Mouse (Mus musculus): ENCODE measurements at regions not wholly inside any gene's neighbourhood (a gene's known extent, or its start where the extent isn't known, plus 50 kb on each side); places are given as distances from the start of the nearest gene placed in this dataset.

DNA sequence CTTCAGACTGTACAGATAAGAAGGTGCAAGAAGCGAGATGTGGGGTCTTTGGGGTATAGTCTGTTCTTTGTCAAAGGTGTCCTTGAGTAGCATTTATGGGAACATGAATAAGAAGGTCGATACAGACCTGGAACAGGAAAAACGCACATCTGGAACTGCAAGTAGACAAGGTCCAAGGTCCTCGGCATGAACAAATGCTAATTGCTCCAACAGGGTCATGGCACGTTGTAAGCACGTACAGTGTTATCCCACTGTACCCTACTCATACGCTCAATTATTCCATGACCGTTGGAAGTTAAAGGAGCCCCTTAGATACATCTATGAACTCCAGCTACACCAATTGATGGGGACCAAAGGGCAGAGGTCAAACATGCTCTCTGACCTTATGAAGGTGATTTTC lies 244.1 kb downstream of the Setd4 start:
- no peak for TF ChIP-seq CTCF (IDR thresholded peaks at IDR 0.05; ENCODE audit: borderline replicate concordance, extremely low read depth, insufficient read depth, insufficient read length)
- no peak for TF ChIP-seq POLR2A (IDR thresholded peaks at IDR 0.05; ENCODE audit: borderline replicate concordance, extremely low read depth, insufficient read depth, insufficient read length, poor library complexity, severe bottlenecking)
- DNase-seq (ENCODE audit: low read depth): no peak

DNA sequence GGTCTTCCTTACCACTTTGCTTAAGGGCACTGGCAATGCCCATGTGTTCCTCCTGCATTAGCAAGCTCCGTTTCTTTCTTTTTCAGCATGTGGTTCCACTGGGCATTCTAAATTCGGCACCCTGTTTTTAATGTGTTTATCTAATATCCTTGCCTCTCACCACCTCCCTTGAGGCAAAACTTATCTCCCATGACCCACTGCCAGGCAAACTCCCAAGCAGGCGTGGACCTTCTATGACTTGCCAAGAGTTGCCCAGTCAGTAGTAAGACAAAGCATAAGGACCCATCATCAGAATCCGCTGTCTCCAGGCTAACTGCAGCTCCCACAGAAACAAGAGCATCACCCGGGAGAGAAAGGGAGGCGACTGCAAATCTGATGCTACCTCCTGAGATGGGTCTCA lies 245.2 kb downstream of the Setd4 start:
- DNase-seq (ENCODE audit: low read depth): no peak
- TF ChIP-seq POLR2A (IDR thresholded peaks at IDR 0.05; ENCODE audit: borderline replicate concordance, extremely low read depth, insufficient read depth, insufficient read length, poor library complexity, severe bottlenecking): no peak
- TF ChIP-seq CTCF (IDR thresholded peaks at IDR 0.05; ENCODE audit: borderline replicate concordance, extremely low read depth, insufficient read depth, insufficient read length): no peak

DNA sequence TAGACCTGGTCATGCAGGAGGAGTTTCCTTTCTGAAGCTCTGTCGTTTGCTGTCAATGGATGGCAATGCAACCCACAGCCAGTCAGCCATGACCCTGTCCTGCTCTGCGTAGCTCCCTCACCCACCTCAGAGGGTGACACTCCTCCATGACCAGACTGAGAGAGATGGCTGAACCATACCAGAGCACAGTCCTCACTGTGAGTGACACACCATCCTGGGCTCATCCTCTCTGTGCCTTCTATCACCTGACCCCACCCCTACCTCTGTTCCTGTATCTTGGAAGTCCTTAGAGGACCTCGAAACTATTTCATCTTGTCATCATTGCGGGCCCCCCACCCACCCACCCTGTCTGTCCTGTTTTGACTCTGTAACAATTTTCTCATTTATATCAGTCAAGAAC lies 245.7 kb downstream of the Setd4 start:
- TF ChIP-seq POLR2A (IDR thresholded peaks at IDR 0.05; ENCODE audit: borderline replicate concordance, extremely low read depth, insufficient read depth, insufficient read length, poor library complexity, severe bottlenecking) (no peak), CTCF (IDR thresholded peaks at IDR 0.05; ENCODE audit: borderline replicate concordance, extremely low read depth, insufficient read depth, insufficient read length) (no peak)
- no peak for DNase-seq (ENCODE audit: low read depth)

DNA sequence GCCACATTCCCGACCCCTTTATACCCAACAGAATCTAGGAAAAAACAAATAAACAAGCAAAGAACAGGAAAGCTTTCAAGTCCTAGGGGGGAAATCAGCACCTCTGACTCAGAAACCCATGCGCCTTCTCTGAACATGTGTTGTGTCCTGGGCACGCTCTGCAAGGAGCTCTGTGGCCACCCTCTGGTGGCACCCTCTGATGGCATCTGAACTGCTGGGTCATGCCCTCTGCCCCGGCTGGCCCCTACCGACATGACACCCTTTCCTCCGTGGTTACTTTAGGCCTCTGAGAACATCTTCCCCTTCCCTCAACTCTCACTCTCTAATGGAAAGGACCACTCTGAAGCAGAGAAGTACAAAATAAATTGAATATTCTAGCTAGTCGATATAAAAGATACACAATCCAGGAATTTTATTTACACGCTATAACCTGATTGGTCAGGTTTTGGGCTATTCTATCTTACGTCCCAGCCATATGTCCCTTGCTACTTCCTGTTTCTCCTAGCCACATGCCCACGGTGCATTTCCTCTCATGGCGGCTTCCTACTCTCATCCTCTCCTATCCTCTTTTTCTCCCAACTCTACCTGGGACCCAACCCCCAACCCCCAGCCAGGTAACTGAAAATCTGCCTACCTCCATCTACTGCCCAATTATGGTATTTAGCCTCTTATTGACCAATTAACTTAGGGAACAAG lies 248.5 kb downstream of the Setd4 start:
- DNase-seq (ENCODE audit: low read depth): no peak
- TF ChIP-seq CTCF (IDR thresholded peaks at IDR 0.05; ENCODE audit: borderline replicate concordance, extremely low read depth, insufficient read depth, insufficient read length): no peak
- TF ChIP-seq POLR2A (IDR thresholded peaks at IDR 0.05; ENCODE audit: borderline replicate concordance, extremely low read depth, insufficient read depth, insufficient read length, poor library complexity, severe bottlenecking): no peak

DNA sequence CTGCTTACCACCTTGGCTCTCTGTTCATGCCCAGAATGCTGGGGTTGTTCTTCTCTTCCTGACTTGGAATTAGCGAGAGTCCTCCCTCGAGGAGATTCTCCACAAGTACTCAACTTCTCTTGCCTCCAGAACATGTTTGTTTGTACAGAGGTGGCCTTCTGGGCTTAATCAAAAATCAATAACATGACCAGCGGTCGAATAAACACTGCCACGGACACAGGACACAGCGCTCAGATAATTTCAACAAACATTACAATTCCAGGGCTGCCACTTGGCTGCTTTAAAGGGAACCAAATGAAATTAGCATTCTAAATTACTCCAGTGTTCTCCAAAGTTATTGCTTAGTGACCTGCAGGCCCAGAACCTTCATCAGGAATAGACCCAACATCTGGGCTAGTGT lies 249.9 kb downstream of the Setd4 start:
- DNase-seq (ENCODE audit: low read depth): no peak
- TF ChIP-seq CTCF (IDR thresholded peaks at IDR 0.05; ENCODE audit: borderline replicate concordance, extremely low read depth, insufficient read depth, insufficient read length) (no peak), POLR2A (IDR thresholded peaks at IDR 0.05; ENCODE audit: borderline replicate concordance, extremely low read depth, insufficient read depth, insufficient read length, poor library complexity, severe bottlenecking) (no peak)

DNA sequence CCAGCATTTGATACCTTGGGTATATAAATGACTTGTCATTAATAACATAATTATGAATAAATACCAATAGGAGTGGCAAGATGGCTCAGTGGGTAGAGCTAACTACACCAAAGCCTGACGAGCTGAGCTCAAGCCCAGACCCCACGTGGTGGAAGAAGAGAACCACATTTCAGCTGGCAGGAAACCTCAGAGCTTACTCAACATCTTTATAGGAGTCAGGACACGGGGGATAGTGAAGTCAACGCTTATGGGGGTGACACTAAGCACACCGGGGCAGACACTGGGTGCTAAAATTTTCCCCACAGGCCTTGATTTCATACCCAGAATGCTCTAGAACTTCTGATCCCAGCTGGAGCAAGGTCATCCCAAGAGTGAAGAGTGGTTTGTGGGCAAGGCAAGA lies 259.3 kb downstream of the Setd4 start:
- no peak for TF ChIP-seq CTCF (IDR thresholded peaks at IDR 0.05; ENCODE audit: borderline replicate concordance, extremely low read depth, insufficient read depth, insufficient read length)
- no peak for DNase-seq (ENCODE audit: low read depth)

DNA sequence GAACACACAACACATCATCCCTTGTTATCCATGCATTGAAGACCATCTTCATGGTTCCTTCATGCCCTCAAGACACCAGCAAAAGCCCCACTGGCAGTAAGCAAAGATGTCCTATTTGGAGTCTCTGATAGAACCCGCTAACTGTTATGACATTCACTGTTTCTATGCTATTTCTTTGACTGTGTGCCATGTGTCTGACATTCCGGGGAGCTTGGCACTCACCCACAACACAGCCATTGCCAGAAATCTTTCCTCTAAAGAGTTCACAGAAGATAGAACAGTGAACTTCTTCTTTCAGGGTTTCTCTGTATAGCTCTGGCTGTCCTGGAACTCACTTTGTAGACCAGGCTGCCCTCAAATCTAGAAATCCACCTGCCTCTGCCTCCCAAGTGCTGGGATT lies 261.2 kb downstream of the Setd4 start:
- DNase-seq (ENCODE audit: low read depth): peak; percentile 47
- no peak for TF ChIP-seq CTCF (IDR thresholded peaks at IDR 0.05; ENCODE audit: borderline replicate concordance, extremely low read depth, insufficient read depth, insufficient read length)
- TF ChIP-seq POLR2A (IDR thresholded peaks at IDR 0.05; ENCODE audit: borderline replicate concordance, extremely low read depth, insufficient read depth, insufficient read length, poor library complexity, severe bottlenecking): no peak

DNA sequence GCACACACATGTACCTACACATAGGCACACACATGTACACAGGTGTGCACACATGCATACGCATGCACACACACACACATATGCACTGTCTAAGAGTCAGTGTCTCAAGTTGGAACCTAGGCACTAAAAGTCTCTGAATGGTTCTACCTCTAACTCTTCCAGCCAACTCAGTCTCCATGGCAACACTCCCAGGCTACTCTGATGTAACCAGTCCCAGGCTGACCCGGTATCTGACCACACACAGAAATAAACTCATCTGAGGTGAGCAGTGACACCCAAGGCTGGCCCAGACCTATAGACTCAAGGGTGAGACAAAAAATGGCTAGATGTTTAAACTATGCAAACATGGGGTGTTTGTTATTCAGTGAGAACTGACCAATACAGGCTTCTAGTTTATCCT lies 262.1 kb downstream of the Setd4 start:
- no peak for DNase-seq (ENCODE audit: low read depth)
- TF ChIP-seq CTCF (IDR thresholded peaks at IDR 0.05; ENCODE audit: borderline replicate concordance, extremely low read depth, insufficient read depth, insufficient read length): no peak
- TF ChIP-seq POLR2A (IDR thresholded peaks at IDR 0.05; ENCODE audit: borderline replicate concordance, extremely low read depth, insufficient read depth, insufficient read length, poor library complexity, severe bottlenecking): no peak

DNA sequence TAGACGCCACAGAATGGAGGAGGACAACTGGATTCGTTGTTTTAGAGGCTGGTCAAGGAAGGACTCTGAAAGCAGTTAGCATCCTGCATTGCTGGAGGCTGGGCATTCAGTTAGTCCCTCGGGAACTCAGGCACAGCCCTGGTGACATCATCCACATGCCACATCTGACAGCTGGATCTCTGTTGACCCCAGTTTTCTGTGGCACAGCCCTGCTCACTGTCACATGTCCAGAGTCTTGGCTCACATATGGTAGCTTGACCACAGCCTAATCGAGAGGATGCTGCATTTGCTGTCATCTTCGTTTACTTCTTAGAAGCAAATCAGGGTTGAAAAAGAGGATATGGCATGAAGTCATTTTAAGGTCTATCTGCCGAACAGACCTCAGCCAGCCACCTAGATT lies 265.1 kb downstream of the Setd4 start:
- TF ChIP-seq POLR2A (IDR thresholded peaks at IDR 0.05; ENCODE audit: borderline replicate concordance, extremely low read depth, insufficient read depth, insufficient read length, poor library complexity, severe bottlenecking) (no peak), CTCF (IDR thresholded peaks at IDR 0.05; ENCODE audit: borderline replicate concordance, extremely low read depth, insufficient read depth, insufficient read length) (no peak)
- no peak for DNase-seq (ENCODE audit: low read depth)

DNA sequence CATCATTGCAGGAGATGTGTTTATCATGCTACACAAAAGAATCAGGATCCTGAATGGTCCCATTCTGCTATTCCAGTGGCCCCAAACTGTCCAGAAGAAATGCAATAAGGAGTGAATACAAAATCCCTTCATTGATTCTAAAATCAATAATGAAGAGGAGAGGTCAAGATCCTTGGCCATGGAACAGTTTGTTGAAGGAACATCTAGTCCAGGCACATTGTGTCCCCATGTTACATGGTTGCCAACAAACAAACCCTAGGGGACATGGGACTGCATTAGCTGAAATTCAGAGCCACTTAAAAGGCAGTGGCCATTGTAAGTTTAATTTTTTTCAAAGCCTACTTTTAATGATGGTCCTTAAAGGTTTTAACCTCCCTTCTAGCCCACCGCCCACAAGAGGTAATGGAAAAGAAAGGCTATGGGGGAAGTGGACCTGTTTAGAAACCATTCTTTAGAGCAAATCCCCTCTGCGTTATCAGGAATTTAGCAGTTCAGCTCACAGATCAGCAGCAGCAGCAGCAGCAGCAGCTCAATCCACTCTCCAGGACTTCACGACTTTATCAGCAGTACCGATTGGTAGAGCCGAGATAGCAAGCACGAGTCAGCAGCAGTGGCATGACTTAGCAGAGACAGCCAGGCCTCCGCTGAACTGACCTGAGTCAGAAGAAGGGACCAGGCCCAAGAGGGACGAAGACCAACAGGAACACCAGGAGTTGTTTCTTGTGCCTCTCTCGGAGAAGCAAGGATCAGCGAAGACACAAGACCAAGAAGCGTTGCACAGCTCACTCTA lies 268.3 kb downstream of the Setd4 start:
- TF ChIP-seq CTCF (IDR thresholded peaks at IDR 0.05; ENCODE audit: borderline replicate concordance, extremely low read depth, insufficient read depth, insufficient read length) (no peak), POLR2A (IDR thresholded peaks at IDR 0.05; ENCODE audit: borderline replicate concordance, extremely low read depth, insufficient read depth, insufficient read length, poor library complexity, severe bottlenecking) (no peak)
- no peak for DNase-seq (ENCODE audit: low read depth)

DNA sequence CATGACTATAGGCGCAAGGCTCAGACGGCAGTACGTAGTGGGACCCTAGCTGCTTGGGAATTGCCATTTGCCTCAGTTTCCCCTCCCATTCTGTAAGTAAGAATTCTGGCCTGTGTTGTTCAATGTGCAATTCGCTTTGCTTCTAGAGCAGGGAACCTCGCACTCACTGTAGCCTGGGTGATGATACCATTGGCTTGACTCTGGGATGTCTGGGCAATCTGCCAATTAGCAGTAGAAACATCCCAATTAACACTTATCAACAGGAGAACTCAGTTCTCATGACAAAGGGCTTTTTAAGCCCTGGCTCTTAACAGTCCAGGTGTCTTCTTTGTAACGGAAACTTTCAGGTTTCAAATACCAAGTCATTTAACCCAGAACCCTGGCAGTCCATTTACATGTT lies 270.2 kb downstream of the Setd4 start:
- peak; percentile 89 for DNase-seq (ENCODE audit: low read depth)
- TF ChIP-seq POLR2A (IDR thresholded peaks at IDR 0.05; ENCODE audit: borderline replicate concordance, extremely low read depth, insufficient read depth, insufficient read length, poor library complexity, severe bottlenecking): no peak
- no peak for TF ChIP-seq CTCF (IDR thresholded peaks at IDR 0.05; ENCODE audit: borderline replicate concordance, extremely low read depth, insufficient read depth, insufficient read length)

All from brain, embryonic 14.5 days (tissue).